Comparison of ENCODE assay signal across 9 mouse cellular contexts in the genomic region with DNA sequence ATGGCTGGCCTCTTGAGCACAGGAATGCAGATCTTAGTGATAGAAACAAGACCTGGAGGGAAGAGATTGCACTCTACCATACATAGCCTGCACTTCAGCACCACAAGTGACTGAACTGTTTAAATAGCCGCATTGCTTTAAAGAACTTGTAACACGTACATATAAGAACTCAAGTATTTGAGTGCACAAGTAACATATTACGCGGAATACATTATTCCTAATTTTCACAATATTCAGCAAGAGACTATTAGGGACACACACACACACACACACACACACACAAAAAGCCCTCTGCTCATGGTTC. TPM values are rescaled to one million over a fixed set of nuclear protein-coding genes. Genes with fewer than 3 reads are reported as not detected.
DNase-seq lines count a peak whose midpoint lies in the region; ATAC-seq and TF ChIP-seq lines count a peak whose summit lies in the region.
"Had no signal": no experiment of that assay in that cellular context is flagged by ENCODE, and none has a peak within 500 bp of the region (broad histone marks: within the 10 kb centered on the region; RNA-seq: fewer than 3 reads in every experiment).

No protein-coding gene starts in this region.

- H3K4me2 ChIP-seq in liver, embryonic 14.5 days (ENCODE audit: low read depth), result peak overlapping the region; percentile 59

- intact Hi-C loops in heart, adult 2 months (cut with DNase I), result loop anchor here (2.0 kb wide), 1 partner anchor 17 kb away; no protein-coding TSS in a partner anchor
- intact Hi-C loops in heart, postnatal 25 days (cut with DNase I), result loop anchor here (2.0 kb wide), 1 partner anchor 37 kb away; no protein-coding TSS in a partner anchor

- TF ChIP-seq EP300 in heart, adult 2 months (IDR thresholded peaks at IDR 0.05; ENCODE audit: insufficient read depth, low read depth, low read length), result no peak
- no peak for TF ChIP-seq EP300 in liver, embryonic 14.5 days (IDR thresholded peaks at IDR 0.05; ENCODE audit: low read depth)

- peak overlapping the region; percentile 97 for H3K27ac ChIP-seq in heart, adult 2 months
- H3K27ac ChIP-seq in testis, adult 2 months (ENCODE audit: control insufficient read depth, insufficient read depth, low read depth, low read length), result no peak overlapping the region; the same call in 1 of the 2 replicates
- no peak overlapping the region for H3K27ac ChIP-seq in liver, embryonic 14.5 days

- WGBS in heart, adult 2 months, result 60% methylated on average over 4 of the region's 4 CpGs
- WGBS in liver, embryonic 14.5 days (ENCODE audit: insufficient replicate concordance), result 51% methylated on average over 4 of the region's 4 CpGs

- peak overlapping the region; percentile 66 for H3K9ac ChIP-seq in heart, adult 2 months (ENCODE audit: low read depth, low read length)
- H3K9ac ChIP-seq in liver, embryonic 14.5 days (replicated peaks), result no peak overlapping the region

- no peaks in the 10 kb centered on the region for H3K9me3 ChIP-seq in liver, embryonic 14.5 days (ENCODE audit: control insufficient read depth, low read length)

- no peak for DNase-seq in heart, adult 2 months
- DNase-seq in heart, postnatal 25 days (ENCODE audit: low spot score), result no peak
- no peak for DNase-seq in testis, postnatal 10 days (ENCODE audit: low spot score)
- DNase-seq in liver, embryonic 14.5 days (ENCODE audit: low read depth in 3 of 3, low spot score in 3 of 3), result no peak
- DNase-seq in spleen, postnatal 14 days (ENCODE audit: low spot score in 2 of 2), result no peak
- DNase-seq in frontal cortex, postnatal 36 days (ENCODE audit: low spot score in 2 of 2), result no peak
- no peak for DNase-seq in right cerebral cortex, adult 18-20 months

- H3K36me3 ChIP-seq in heart, adult 2 months (ENCODE audit: control insufficient read depth, insufficient read depth, low read length), result peaks cover 2% of the 10 kb centered on the region
- H3K36me3 ChIP-seq in testis, adult 2 months (ENCODE audit: control insufficient read depth, insufficient read depth, low read length), result no peaks in the 10 kb centered on the region
- H3K36me3 ChIP-seq in liver, embryonic 14.5 days (replicated peaks; ENCODE audit: control insufficient read depth, insufficient read depth, low read depth), result no peaks in the 10 kb centered on the region

- TF ChIP-seq CTCF in heart, adult 2 months (IDR thresholded peaks at IDR 0.05), result no peak
- no peak for TF ChIP-seq CTCF in testis, adult 2 months (IDR thresholded peaks at IDR 0.05; ENCODE audit: control insufficient read depth, insufficient read depth, insufficient replicate concordance, low read depth, low read length)
- TF ChIP-seq CTCF in liver, embryonic 14.5 days (IDR thresholded peaks at IDR 0.05; ENCODE audit: low read depth), result no peak

- TF ChIP-seq POLR2A in heart, adult 2 months (IDR thresholded peaks at IDR 0.05; ENCODE audit: insufficient read depth, low read depth, low read length), result no peak
- TF ChIP-seq POLR2A in testis, adult 2 months (IDR thresholded peaks at IDR 0.05; ENCODE audit: control insufficient read depth, low read depth, low read length), result no peak

- peak overlapping the region; percentile 92 for H3K4me3 ChIP-seq in heart, adult 2 months
- H3K4me3 ChIP-seq in testis, adult 2 months (ENCODE audit: control insufficient read depth, low read depth, low read length), result peak overlapping the region; percentile 92
- H3K4me3 ChIP-seq in liver, embryonic 14.5 days (ENCODE audit: insufficient read depth in 1 of 2, low read depth in 2 of 2, low read length in 2 of 2), result peak overlapping the region in 1 of 2 experiments; percentile 34; a peak in 1 of 4 replicates

- ATAC-seq in liver, embryonic 14.5 days (ENCODE audit: insufficient read depth), result no peak

- H3K79me2 ChIP-seq in heart, adult 2 months (replicated peaks; ENCODE audit: control insufficient read depth, insufficient read depth, low read length), result peaks cover 6% of the 10 kb centered on the region

- peaks cover 16% of the 10 kb centered on the region for H3K4me1 ChIP-seq in heart, adult 2 months (ENCODE audit: control insufficient read depth, insufficient read depth, low read length)
- H3K4me1 ChIP-seq in testis, adult 2 months (ENCODE audit: control insufficient read depth, insufficient read depth, low read length), result peaks cover 7% of the 10 kb centered on the region; the same call in 1 of the 2 replicates
- H3K4me1 ChIP-seq in liver, embryonic 14.5 days (replicated peaks; ENCODE audit: control insufficient read depth in 2 of 2, insufficient read depth in 2 of 2, low read length in 1 of 2), result peaks cover 0 to 3% of the 10 kb centered on the region in 2 experiments; a peak in 2 of 4 replicates

- H3K27me3 ChIP-seq in heart, adult 2 months (ENCODE audit: control insufficient read depth, insufficient read depth, low read length), result no peaks in the 10 kb centered on the region
- H3K27me3 ChIP-seq in testis, adult 2 months (ENCODE audit: control insufficient read depth, insufficient read depth, low read length), result no peaks in the 10 kb centered on the region
- H3K27me3 ChIP-seq in liver, embryonic 14.5 days (ENCODE audit: control insufficient read depth, insufficient read depth, low read length), result peaks cover 27% of the 10 kb centered on the region

RNA-seq across cellular contexts. Expression of a gene that starts 0.7 kb away (rescaled TPM):
- 10 to 100 TPM; 15.3 to 20.9 TPM for total RNA-seq in heart, adult 2 months (2021)
- 3.9 and 4.1 TPM in 2 replicates for polyA plus RNA-seq in heart, adult 2 months (2012; rRNA removed)
- 10 to 100 TPM; 18.9 to 20.1 TPM for total RNA-seq in heart, postnatal 25 days (2021)
- polyA plus RNA-seq in testis, adult 2 months (2012; rRNA removed), result 7.4 and 7.6 TPM in 2 replicates
- polyA plus RNA-seq in liver, embryonic 14.5 days (2012; rRNA removed), result 0.52 and 0.65 TPM in 2 replicates
- 1.9 and 2.1 TPM in 2 replicates for polyA plus RNA-seq in liver, embryonic 14.5 days (2014; fragmentation: Nextera tagmentation; extraction: Ambion mirVana)

RNA-seq across cellular contexts. Expression of a gene that starts 13.0 kb away (rescaled TPM):
- not detected for total RNA-seq in heart, adult 2 months (2021)
- not detected in 2 replicates for polyA plus RNA-seq in heart, adult 2 months (2012; rRNA removed)
- total RNA-seq in heart, postnatal 25 days (2021), result not detected
- 1.2 and 1.8 TPM in 2 replicates for polyA plus RNA-seq in testis, adult 2 months (2012; rRNA removed)
- polyA plus RNA-seq in liver, embryonic 14.5 days (2012; rRNA removed), result not detected in 2 replicates
- not detected in 2 replicates for polyA plus RNA-seq in liver, embryonic 14.5 days (2014; fragmentation: Nextera tagmentation; extraction: Ambion mirVana)
- polyA plus RNA-seq: spleen, adult 2 months had no signal
